Mouse (Mus musculus): ENCODE results near the gene Zfp524. TPM values are rescaled to one million over a fixed set of nuclear protein-coding genes. Genes with fewer than 3 reads are reported as not detected.

Zfp524 gene
- total and polyA plus RNA-seq, 3 experiments: 2.3 to 8.4 (median 4.4) TPM

DNA sequence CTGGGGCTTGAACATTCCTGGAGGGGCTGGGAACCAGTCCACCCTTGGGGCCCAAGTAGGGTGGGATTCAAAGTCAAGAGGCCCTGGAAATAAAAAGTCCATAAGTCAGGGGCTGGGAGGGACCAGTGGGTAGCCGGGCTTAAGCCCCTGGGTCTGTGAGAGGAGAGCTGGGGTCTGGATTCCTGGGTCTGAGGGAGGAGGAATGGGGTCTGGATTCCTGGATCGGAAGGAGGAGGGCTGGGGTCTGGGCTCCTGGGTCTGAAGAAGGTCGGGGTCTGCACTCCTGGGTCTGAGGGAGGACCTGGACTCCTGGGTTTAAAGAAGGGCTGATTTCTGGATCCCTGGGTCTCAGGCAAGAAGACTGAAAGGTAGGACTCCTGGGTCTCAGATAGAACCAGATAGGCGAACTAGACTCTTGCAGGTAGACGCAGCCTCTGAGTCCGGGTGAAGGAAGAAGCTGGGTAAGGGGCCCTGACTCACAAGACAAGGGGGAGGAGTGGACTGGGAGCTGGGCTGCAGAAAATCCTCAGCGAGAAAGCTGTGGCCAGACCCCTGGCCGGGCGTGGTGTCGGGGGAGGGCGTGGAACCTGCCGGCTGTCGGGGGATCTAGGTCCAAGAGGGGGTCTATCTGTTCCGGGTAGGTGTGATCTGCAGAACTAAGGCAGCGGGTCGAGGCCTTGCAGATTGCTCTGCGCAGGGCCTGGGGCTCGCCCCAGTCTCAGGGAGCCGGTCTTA, 18.8 kb upstream of the Zfp524 start:
- H3K79me2 ChIP-seq (replicated peaks; ENCODE audit: control insufficient read depth, extremely low read depth, insufficient read depth, poor library complexity, severe bottlenecking): no peaks in the 10 kb centered on the region
- H3K27ac ChIP-seq (ENCODE audit: insufficient read depth, low read depth): no peak overlapping the region
- DNase-seq (ENCODE audit: extremely low read depth): no peak
- peaks cover 0 to 13% of the 10 kb centered on the region in 2 experiments; a peak in 2 of 4 replicates for H3K4me1 ChIP-seq (ENCODE audit: control insufficient read depth in 1 of 2, insufficient read depth in 2 of 2)
- peak overlapping the region; percentile 73 for H3K4me2 ChIP-seq (ENCODE audit: insufficient read depth, low read depth, poor library complexity, severe bottlenecking)
- H3K4me3 ChIP-seq (replicated peaks in 1 of 3; ENCODE audit: low read depth in 2 of 3, low read length in 2 of 3, poor library complexity in 1 of 3): peak overlapping the region; percentile 74 to 77 (median 75)
- H3K36me3 ChIP-seq (replicated peaks in 1 of 2; ENCODE audit: control insufficient read depth in 1 of 2, insufficient read depth in 1 of 2, low read length in 1 of 2): peaks cover 11 to 23% of the 10 kb centered on the region in 2 experiments
- no peaks in the 10 kb centered on the region for H3K27me3 ChIP-seq (replicated peaks)
- peak overlapping the region; percentile 91 for H3K9ac ChIP-seq (ENCODE audit: insufficient read depth, low read depth)
- peaks cover 16% of the 10 kb centered on the region for H3K9me3 ChIP-seq (replicated peaks; ENCODE audit: low read length)
- TF ChIP-seq POLR2AphosphoS2 (IDR thresholded peaks at IDR 0.05; ENCODE audit: low read depth, low read length): no peak
- no peak for TF ChIP-seq MXI1 (IDR thresholded peaks at IDR 0.05; ENCODE audit: low read depth, low read length)
- no peak for TF ChIP-seq SIN3A (IDR thresholded peaks at IDR 0.05; ENCODE audit: low read length)
- no peak for TF ChIP-seq TCF12 (IDR thresholded peaks at IDR 0.05; ENCODE audit: low read depth, low read length)
- no peak for TF ChIP-seq RAD21 (IDR thresholded peaks at IDR 0.05; ENCODE audit: low read depth, low read length)
- in situ Hi-C loops (cut with MboI; ENCODE audit: low pct_ligation_motif_present, low pct_unique_long_range_greater_than_20kb, low sequenced_read_pairs) (no loop called here), dilution Hi-C loops (cut with MboI; ENCODE audit: extremely low pct_ligation_motif_present, extremely low pct_unique_long_range_greater_than_20kb, low sequenced_read_pairs) (no loop called here)

DNA sequence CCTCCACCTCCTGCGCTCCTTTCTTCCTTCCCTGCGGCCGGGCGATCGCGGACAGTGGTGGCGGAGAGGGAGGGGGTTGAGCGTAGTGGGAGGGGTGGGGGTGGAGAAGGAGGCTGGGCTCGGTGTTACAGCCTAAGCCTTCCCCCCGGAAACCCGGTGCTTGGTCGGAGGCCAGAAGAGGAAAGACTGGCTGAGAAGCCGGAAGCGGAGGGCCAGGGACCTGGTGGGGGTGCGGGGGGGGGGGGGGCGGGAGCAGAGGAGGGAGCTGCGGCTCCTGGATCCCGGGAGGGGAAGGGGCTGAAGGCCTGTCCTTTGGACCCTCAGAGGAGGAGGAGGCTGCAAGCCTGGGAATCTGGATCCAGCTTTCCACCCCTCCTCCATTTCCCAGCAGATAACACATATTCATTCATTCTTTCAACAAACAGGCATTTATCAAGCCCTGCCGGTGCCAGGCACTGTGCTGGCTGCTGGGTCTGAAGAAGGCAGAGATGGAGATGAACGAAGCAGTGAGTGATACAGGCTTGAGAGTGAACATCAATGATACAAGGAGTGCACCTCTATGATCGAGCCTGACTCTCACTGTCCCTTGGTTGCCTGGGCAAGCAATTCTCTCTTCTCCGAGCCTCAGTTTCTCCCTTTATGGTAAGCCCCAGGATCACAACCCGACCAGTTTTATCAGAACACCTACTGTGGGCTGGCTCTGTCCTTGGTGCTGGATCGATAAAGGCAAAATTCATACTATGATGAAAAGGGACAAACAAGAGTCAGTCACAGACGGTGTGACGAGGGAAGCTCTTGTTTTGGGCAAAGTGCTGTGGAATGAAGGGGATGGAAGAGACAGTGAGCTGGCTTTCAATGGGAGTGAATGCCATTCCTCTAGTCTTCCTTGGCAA, 18.0 kb upstream of the Zfp524 start, which contains the start of gene Zfp579:
Gene Zfp579 (minus strand): TSS at position 156 of the 893 bp plus-strand sequence.
- peak within 1 kb of the TSS; percentile 91 for H3K9ac ChIP-seq (ENCODE audit: insufficient read depth, low read depth)
- H3K4me3 ChIP-seq (replicated peaks in 1 of 3; ENCODE audit: low read depth in 2 of 3, low read length in 2 of 3, poor library complexity in 1 of 3): peak within 1 kb of the TSS; percentile 75 to 82 (median 77)
- dilution Hi-C loops (cut with MboI; ENCODE audit: extremely low pct_ligation_motif_present, extremely low pct_unique_long_range_greater_than_20kb, low sequenced_read_pairs): no loop called here
- peak; percentile 87 for DNase-seq (ENCODE audit: extremely low read depth)
- TF ChIP-seq IRF4 (IDR thresholded peaks at IDR 0.05; ENCODE audit: low read depth, low read length): peak; percentile 62; the same call in 1 of the 2 replicates
- 0 out of 2 replicates have a peak, but pooled peaks have one; percentile 8 for TF ChIP-seq NRF1 (IDR thresholded peaks at IDR 0.05; ENCODE audit: low read depth, low read length)
- peak; percentile 83 for TF ChIP-seq SIN3A (IDR thresholded peaks at IDR 0.05; ENCODE audit: low read length)
- TF ChIP-seq TCF12 (IDR thresholded peaks at IDR 0.05; ENCODE audit: low read depth, low read length): peak; percentile 33; the same call in 1 of the 2 replicates
- TF ChIP-seq ZC3H11A (IDR thresholded peaks at IDR 0.05; ENCODE audit: low read depth, low read length): no peak
- peak; percentile 55; the same call in 1 of the 2 replicates for TF ChIP-seq NELFE (IDR thresholded peaks at IDR 0.05; ENCODE audit: low read depth, low read length)
- TF ChIP-seq MAZ (IDR thresholded peaks at IDR 0.05; ENCODE audit: low read depth, low read length): peak; percentile 97
- no peak for TF ChIP-seq ETS1 (conservative IDR thresholded peaks at IDR 0.05; ENCODE audit: low read depth, low read length)
- peak; percentile 79 for TF ChIP-seq CHD2 (IDR thresholded peaks at IDR 0.05; ENCODE audit: low read length)
- TF ChIP-seq RAD21 (IDR thresholded peaks at IDR 0.05; ENCODE audit: low read depth, low read length): no peak
- TF ChIP-seq HCFC1 (IDR thresholded peaks at IDR 0.05; ENCODE audit: low read depth, low read length): peak; percentile 78
- TF ChIP-seq POLR2A (IDR thresholded peaks at IDR 0.05; ENCODE audit: low read depth, low read length): peak; percentile 58
- TF ChIP-seq ZKSCAN1 (IDR thresholded peaks at IDR 0.05; ENCODE audit: borderline replicate concordance, low read depth, low read length): peak; percentile 31; the same call in 1 of the 2 replicates
- peak; percentile 78 for TF ChIP-seq ELF1 (IDR thresholded peaks at IDR 0.05; ENCODE audit: low read depth, low read length)
- no peak for TF ChIP-seq POLR2AphosphoS2 (IDR thresholded peaks at IDR 0.05; ENCODE audit: low read depth, low read length)
- TF ChIP-seq JUN (IDR thresholded peaks at IDR 0.05; ENCODE audit: insufficient read depth, low read depth, low read length): no peak
- H3K79me2 ChIP-seq (replicated peaks; ENCODE audit: control insufficient read depth, extremely low read depth, insufficient read depth, poor library complexity, severe bottlenecking): no peaks in the 10 kb centered on the region
- no peaks in the 10 kb centered on the region for H3K27me3 ChIP-seq (replicated peaks)
- H3K9me3 ChIP-seq (replicated peaks; ENCODE audit: low read length): peaks cover 12% of the 10 kb centered on the region
- H3K27ac ChIP-seq (ENCODE audit: insufficient read depth, low read depth): peak within 1 kb of the TSS; percentile 25
- H3K36me3 ChIP-seq (replicated peaks in 1 of 2; ENCODE audit: control insufficient read depth in 1 of 2, insufficient read depth in 1 of 2, low read length in 1 of 2): peaks cover 11 to 23% of the 10 kb centered on the region in 2 experiments
- H3K4me2 ChIP-seq (ENCODE audit: insufficient read depth, low read depth, poor library complexity, severe bottlenecking): peak within 1 kb of the TSS; percentile 73
- in situ Hi-C loops (cut with MboI; ENCODE audit: low pct_ligation_motif_present, low pct_unique_long_range_greater_than_20kb, low sequenced_read_pairs): no loop called here
- peaks cover 0 to 13% of the 10 kb centered on the region in 2 experiments; a peak in 2 of 4 replicates for H3K4me1 ChIP-seq (ENCODE audit: control insufficient read depth in 1 of 2, insufficient read depth in 2 of 2)
